Mouse (Mus musculus): ENCODE data around the gene Dusp7. TPM values are rescaled to one million over a fixed set of nuclear protein-coding genes. Genes with fewer than 3 reads are reported as not detected.
A peak's percentile ranks its signal among the peaks of the same experiment; 100 is the strongest.

Dusp7 gene
- polyA plus RNA-seq, 1 experiment, result 223 TPM

- WGBS, result 97% methylated on average over 4 of the region's 4 CpGs
- no peak for DNase-seq
- TF ChIP-seq CTCF (IDR thresholded peaks at IDR 0.05; ENCODE audit: insufficient read depth, low read length), result no peak
- H3K4me1 ChIP-seq (ENCODE audit: control insufficient read depth, insufficient read depth, low read length), result no peaks in the 10 kb centered on the region; the same call in 1 of the 2 replicates
- no peak overlapping the region for H3K4me3 ChIP-seq (replicated peaks; ENCODE audit: extremely low read depth, low read depth, low read length)
These were observed 40.7 kb downstream of the Dusp7 start for GRCm38 (mm10) chr9:106409096-106409495.

- no peak for DNase-seq
- no peak overlapping the region for H3K4me3 ChIP-seq (replicated peaks; ENCODE audit: extremely low read depth, low read depth, low read length)
- H3K4me1 ChIP-seq (ENCODE audit: control insufficient read depth, insufficient read depth, low read length), result no peaks in the 10 kb centered on the region; the same call in 1 of the 2 replicates
- TF ChIP-seq POLR2A (IDR thresholded peaks at IDR 0.05; ENCODE audit: borderline replicate concordance, extremely low read depth, low read depth, low read length), result no peak
- no peak for TF ChIP-seq CTCF (IDR thresholded peaks at IDR 0.05; ENCODE audit: insufficient read depth, low read length)
- WGBS, result 98% methylated on average over 2 of the region's 2 CpGs
These were observed 41.7 kb downstream of the Dusp7 start for GRCm38 (mm10) chr9:106410086-106410650.

DNA sequence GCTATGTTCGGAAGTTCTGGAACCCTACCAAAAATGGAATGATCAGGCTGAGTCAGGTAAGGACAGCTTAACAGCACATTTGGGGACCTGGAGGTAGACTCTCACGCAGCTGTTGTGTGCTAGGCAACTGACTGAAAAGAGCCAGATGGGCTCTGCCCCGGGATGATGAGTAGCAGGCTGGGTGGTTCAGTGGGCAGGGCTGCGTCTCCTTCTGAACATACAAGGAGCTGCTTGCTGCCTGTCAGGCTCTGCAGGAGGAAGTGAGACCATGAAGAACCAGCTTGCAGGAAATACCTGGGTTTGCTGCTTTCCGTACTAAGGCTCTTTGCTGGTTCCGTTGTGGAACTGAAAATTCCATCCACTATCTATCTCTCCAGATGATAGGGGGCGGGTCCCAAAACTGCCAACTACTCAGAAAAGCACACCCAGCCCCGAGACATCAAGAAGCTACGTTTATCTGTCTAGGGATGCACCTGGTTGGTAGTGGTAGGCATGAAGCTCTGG lies 42.7 kb downstream of the Dusp7 start:
- Histone ChIP-seq H3K4me1 (ENCODE audit: control insufficient read depth, insufficient read depth, low read length) (no peaks in the 10 kb centered on the region), H3K4me3 (replicated peaks; ENCODE audit: extremely low read depth, low read depth, low read length) (no peak overlapping the region)
- no peak for DNase-seq
- 44% methylated on average over 9 of the region's 9 CpGs for WGBS
- TF ChIP-seq CTCF (IDR thresholded peaks at IDR 0.05; ENCODE audit: insufficient read depth, low read length) (no peak), POLR2A (IDR thresholded peaks at IDR 0.05; ENCODE audit: borderline replicate concordance, extremely low read depth, low read depth, low read length) (no peak)

- DNase-seq, result no peak
- TF ChIP-seq POLR2A (IDR thresholded peaks at IDR 0.05; ENCODE audit: borderline replicate concordance, extremely low read depth, low read depth, low read length), result no peak
- no peak for TF ChIP-seq CTCF (IDR thresholded peaks at IDR 0.05; ENCODE audit: insufficient read depth, low read length)
- Histone ChIP-seq H3K4me3 (replicated peaks; ENCODE audit: extremely low read depth, low read depth, low read length) (no peak overlapping the region), H3K4me1 (ENCODE audit: control insufficient read depth, insufficient read depth, low read length) (no peaks in the 10 kb centered on the region)
- WGBS, result 79% methylated on average over 6 of the region's 6 CpGs
These were observed 43.3 kb downstream of the Dusp7 start for GRCm38 (mm10) chr9:106411729-106412128.

DNA sequence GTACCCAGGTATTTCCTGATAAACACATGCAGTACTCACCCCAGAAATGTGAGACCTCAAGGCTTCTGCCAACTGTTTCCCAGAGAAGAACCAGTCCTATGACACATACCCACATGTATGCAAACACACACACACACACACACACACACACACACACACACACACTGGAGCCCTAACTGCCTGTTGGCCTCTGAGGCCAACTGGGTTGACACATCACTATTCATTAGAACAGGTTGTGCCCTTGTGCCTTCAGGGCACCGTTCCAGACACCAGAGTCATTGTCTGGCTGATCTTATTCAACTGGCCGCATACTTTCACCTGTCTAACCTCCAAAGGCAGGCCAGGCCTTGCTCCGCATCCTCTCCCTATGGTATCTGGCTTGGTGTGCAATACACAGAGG lies 43.8 kb downstream of the Dusp7 start:
- TF ChIP-seq CTCF (IDR thresholded peaks at IDR 0.05; ENCODE audit: insufficient read depth, low read length) (no peak), POLR2A (IDR thresholded peaks at IDR 0.05; ENCODE audit: borderline replicate concordance, extremely low read depth, low read depth, low read length) (no peak)
- DNase-seq, result no peak
- H3K4me1 ChIP-seq (ENCODE audit: control insufficient read depth, insufficient read depth, low read length), result no peaks in the 10 kb centered on the region
- WGBS, result 77% methylated on average over 3 of the region's 3 CpGs
- H3K4me3 ChIP-seq (replicated peaks; ENCODE audit: extremely low read depth, low read depth, low read length), result no peak overlapping the region

- 82% methylated on average over 5 of the region's 5 CpGs for WGBS
- TF ChIP-seq POLR2A (IDR thresholded peaks at IDR 0.05; ENCODE audit: borderline replicate concordance, extremely low read depth, low read depth, low read length) (no peak), CTCF (IDR thresholded peaks at IDR 0.05; ENCODE audit: insufficient read depth, low read length) (no peak)
- Histone ChIP-seq H3K4me3 (replicated peaks; ENCODE audit: extremely low read depth, low read depth, low read length) (no peak overlapping the region), H3K4me1 (ENCODE audit: control insufficient read depth, insufficient read depth, low read length) (peaks cover 7% of the 10 kb centered on the region)
- no peak for DNase-seq
These were observed 45.2 kb downstream of the Dusp7 start for GRCm38 (mm10) chr9:106413606-106414005.

GRCm38 (mm10) chr9:106416826-106417225 lies 48.4 kb downstream of the Dusp7 start:
- WGBS, result 93% methylated on average over 6 of the region's 6 CpGs
- no peak overlapping the region for H3K4me3 ChIP-seq (replicated peaks; ENCODE audit: extremely low read depth, low read depth, low read length)
- no peak for DNase-seq
- H3K4me1 ChIP-seq (ENCODE audit: control insufficient read depth, insufficient read depth, low read length), result peaks cover 9% of the 10 kb centered on the region
- TF ChIP-seq CTCF (IDR thresholded peaks at IDR 0.05; ENCODE audit: insufficient read depth, low read length) (no peak), POLR2A (IDR thresholded peaks at IDR 0.05; ENCODE audit: borderline replicate concordance, extremely low read depth, low read depth, low read length) (no peak)

- peaks cover 9% of the 10 kb centered on the region for H3K4me1 ChIP-seq (ENCODE audit: control insufficient read depth, insufficient read depth, low read length)
- H3K4me3 ChIP-seq (replicated peaks; ENCODE audit: extremely low read depth, low read depth, low read length), result peak overlapping the region; percentile 6
- TF ChIP-seq CTCF (IDR thresholded peaks at IDR 0.05; ENCODE audit: insufficient read depth, low read length) (no peak), POLR2A (IDR thresholded peaks at IDR 0.05; ENCODE audit: borderline replicate concordance, extremely low read depth, low read depth, low read length) (no peak)
- 16% methylated on average over 29 of the region's 29 CpGs for WGBS
- peak; percentile 57 for DNase-seq
These were observed 49.6 kb downstream of the Dusp7 start for GRCm38 (mm10) chr9:106417841-106418625.

DNA sequence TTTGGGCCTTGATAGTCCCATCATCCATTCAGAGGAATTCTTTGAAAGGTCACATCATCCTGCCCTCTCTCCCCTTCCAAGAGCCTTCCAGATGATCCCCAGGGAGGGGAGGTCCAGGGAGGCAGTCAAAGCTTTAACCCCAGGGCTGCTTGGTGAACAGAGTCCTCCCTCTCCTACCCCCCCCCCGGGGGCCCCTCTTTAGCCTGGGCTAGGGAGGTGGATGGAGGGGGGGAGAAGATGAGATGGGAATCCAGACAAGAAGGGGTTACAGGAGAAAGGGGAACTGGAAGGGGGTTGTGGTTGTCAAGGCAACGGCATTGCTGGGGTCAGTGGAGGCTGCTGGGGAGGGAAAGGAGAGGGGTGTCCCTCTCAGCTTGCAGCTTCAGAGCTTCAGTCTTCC lies 52.2 kb downstream of the Dusp7 start:
- TF ChIP-seq CTCF (IDR thresholded peaks at IDR 0.05; ENCODE audit: insufficient read depth, low read length) (no peak), POLR2A (IDR thresholded peaks at IDR 0.05; ENCODE audit: borderline replicate concordance, extremely low read depth, low read depth, low read length) (no peak)
- H3K4me3 ChIP-seq (replicated peaks; ENCODE audit: extremely low read depth, low read depth, low read length), result no peak overlapping the region
- 4% methylated on average over 2 of the region's 2 CpGs for whole genome bisulfite sequencing
- no peak for DNase-seq
- peaks cover 9% of the 10 kb centered on the region for H3K4me1 ChIP-seq (ENCODE audit: control insufficient read depth, insufficient read depth, low read length)
